Mouse (Mus musculus): ENCODE data around the gene Tm9sf3.
"Not testable (repeated sequence)": the region's sequence is repeated elsewhere in the genome, so short reads cannot be mapped to it uniquely, and the experiment has no call there.

The Tm9sf3 gene

GRCm38 (mm10) chr19:41263630-41264295, at the start of gene Tm9sf3:
Gene Tm9sf3, minus strand, starts transcription at chr19:41263997.
- DNase-seq (ENCODE audit: low spot score in 2 of 2): peak; percentile 84 to 93

GRCm38 (mm10) chr19:41312587-41312986, 48.8 kb upstream of the Tm9sf3 start:
- not testable (repeated sequence) for DNase-seq (ENCODE audit: low spot score in 2 of 2)

- DNase-seq (ENCODE audit: low spot score in 2 of 2): no peak
Measured at GRCm38 (mm10) chr19:41312027-41312426, 48.2 kb upstream of the Tm9sf3 start.

- DNase-seq (ENCODE audit: low spot score in 2 of 2): no peak
Measured at GRCm38 (mm10) chr19:41310971-41311703, 47.3 kb upstream of the Tm9sf3 start.

- no peak for DNase-seq (ENCODE audit: low spot score in 2 of 2)
Measured at GRCm38 (mm10) chr19:41303933-41304332, 40.1 kb upstream of the Tm9sf3 start.

- no peak for DNase-seq (ENCODE audit: low spot score in 2 of 2)
Measured at GRCm38 (mm10) chr19:41303433-41303832, 39.6 kb upstream of the Tm9sf3 start.

- DNase-seq (ENCODE audit: low spot score in 2 of 2): no peak
Measured at GRCm38 (mm10) chr19:41301856-41302255, 38.1 kb upstream of the Tm9sf3 start.

- no peak for DNase-seq (ENCODE audit: low spot score in 2 of 2)
Measured at GRCm38 (mm10) chr19:41299446-41299845, 35.6 kb upstream of the Tm9sf3 start.

GRCm38 (mm10) chr19:41290952-41291619, 27.3 kb upstream of the Tm9sf3 start:
- no peak for DNase-seq (ENCODE audit: low spot score in 2 of 2)

GRCm38 (mm10) chr19:41288568-41288967, 24.8 kb upstream of the Tm9sf3 start:
- DNase-seq (ENCODE audit: low spot score in 2 of 2): no peak

GRCm38 (mm10) chr19:41287224-41287623, 23.4 kb upstream of the Tm9sf3 start:
- DNase-seq (ENCODE audit: low spot score in 2 of 2): no peak

- DNase-seq (ENCODE audit: low spot score in 2 of 2): no peak
Measured at GRCm38 (mm10) chr19:41284515-41284914, 20.7 kb upstream of the Tm9sf3 start.

- no peak for DNase-seq (ENCODE audit: low spot score in 2 of 2)
Measured at GRCm38 (mm10) chr19:41282718-41283117, 18.9 kb upstream of the Tm9sf3 start.

- DNase-seq (ENCODE audit: low spot score in 2 of 2): no peak
Measured at GRCm38 (mm10) chr19:41282216-41282615, 18.4 kb upstream of the Tm9sf3 start.

- no peak for DNase-seq (ENCODE audit: low spot score in 2 of 2)
Measured at GRCm38 (mm10) chr19:41279724-41280244, 16.0 kb upstream of the Tm9sf3 start.

- no peak for DNase-seq (ENCODE audit: low spot score in 2 of 2)
Measured at GRCm38 (mm10) chr19:41278606-41279005, 14.8 kb upstream of the Tm9sf3 start.

GRCm38 (mm10) chr19:41275588-41275987, 11.8 kb upstream of the Tm9sf3 start:
- DNase-seq (ENCODE audit: low spot score in 2 of 2): no peak

GRCm38 (mm10) chr19:41270906-41271305, 7.1 kb upstream of the Tm9sf3 start:
- no peak for DNase-seq (ENCODE audit: low spot score in 2 of 2)

GRCm38 (mm10) chr19:41270151-41270727, 6.4 kb upstream of the Tm9sf3 start:
- DNase-seq (ENCODE audit: low spot score in 2 of 2): no peak

GRCm38 (mm10) chr19:41266251-41266901, 2.6 kb upstream of the Tm9sf3 start:
- DNase-seq (ENCODE audit: low spot score in 2 of 2): no peak

GRCm38 (mm10) chr19:41264331-41264799, 568 bp upstream of the Tm9sf3 start:
- no peak for DNase-seq (ENCODE audit: low spot score in 2 of 2)

Data from spleen, postnatal 4 days (tissue).